Mouse (Mus musculus): ENCODE measurements around the gene Cebpe. TPM values are rescaled to one million over a fixed set of nuclear protein-coding genes. Genes with fewer than 3 reads are reported as not detected.

The Cebpe gene
- polyA plus RNA-seq, 1 experiment from 2014 or later, result 0.17 TPM

DNA sequence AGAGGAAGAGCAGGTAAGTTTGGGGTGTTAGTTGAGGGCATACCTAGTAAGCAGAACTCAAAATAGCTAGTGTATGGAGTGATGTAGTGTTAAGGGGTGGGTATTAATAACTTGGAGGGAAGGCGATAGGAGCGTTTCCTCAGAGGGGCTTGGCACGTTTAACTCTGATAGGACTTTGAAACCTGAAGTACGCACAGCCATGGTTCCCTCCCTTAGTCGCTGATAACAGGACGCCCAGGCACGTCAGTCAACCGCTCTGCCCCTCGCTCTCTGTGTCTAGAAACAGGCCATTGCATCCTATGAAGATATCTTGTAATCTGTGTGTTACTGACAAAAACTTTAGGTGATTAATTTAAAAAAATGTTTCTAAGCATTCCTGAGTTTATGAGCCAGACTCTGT lies 34.1 kb upstream of the Cebpe start:
- no peaks in the 10 kb centered on the region for H3K4me1 ChIP-seq (ENCODE audit: control insufficient read depth, insufficient read depth, low read length)
- H3K27me3 ChIP-seq (ENCODE audit: control insufficient read depth, insufficient read depth, low read length), result no peaks in the 10 kb centered on the region
- no peak overlapping the region for H3K9ac ChIP-seq (replicated peaks; ENCODE audit: low read length)
- no peak overlapping the region for H3K27ac ChIP-seq (replicated peaks; ENCODE audit: low read depth, low read length)
- H3K36me3 ChIP-seq (replicated peaks; ENCODE audit: control insufficient read depth, insufficient read depth, low read depth, low read length), result no peaks in the 10 kb centered on the region
- no peaks in the 10 kb centered on the region for H3K9me3 ChIP-seq (replicated peaks; ENCODE audit: control insufficient read depth, low read length)
- 95% methylated on average over 9 of the region's 9 CpGs for WGBS
- no peak overlapping the region for H3K4me3 ChIP-seq (ENCODE audit: low read depth, low read length)
- DNase-seq (ENCODE audit: low spot score) (no peak), ATAC-seq (replicated peaks; ENCODE audit: insufficient number of reproducible peaks, low FRiP score, low TSS enrichment, low read depth) (no peak)
- no peak overlapping the region for H3K4me2 ChIP-seq (ENCODE audit: low read depth, low read length)

DNA sequence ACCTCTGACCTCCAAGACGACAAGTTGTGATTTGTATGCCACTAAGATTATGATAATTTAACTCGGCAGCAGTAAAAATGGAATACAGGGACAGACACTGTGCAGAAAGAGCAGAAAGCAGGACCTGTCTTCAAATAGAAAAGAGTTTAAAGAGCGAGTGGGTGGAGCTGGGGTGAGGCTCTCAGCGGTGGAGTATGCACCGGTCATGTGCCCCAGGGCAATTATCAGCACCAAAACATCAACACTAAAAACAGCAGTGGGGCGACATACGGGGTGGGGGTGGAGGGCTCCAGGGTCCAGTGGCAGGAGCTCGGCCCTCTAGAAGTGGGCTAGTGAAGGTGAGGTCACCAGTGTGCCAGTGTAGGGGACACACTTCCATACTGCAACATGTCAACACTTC lies 32.5 kb upstream of the Cebpe start:
- no peak overlapping the region for H3K4me2 ChIP-seq (ENCODE audit: low read depth, low read length)
- H3K9ac ChIP-seq (replicated peaks; ENCODE audit: low read length), result no peak overlapping the region
- H3K27me3 ChIP-seq (ENCODE audit: control insufficient read depth, insufficient read depth, low read length), result no peaks in the 10 kb centered on the region
- no peak overlapping the region for H3K27ac ChIP-seq (replicated peaks; ENCODE audit: low read depth, low read length)
- 51% methylated on average over 8 of the region's 8 CpGs for WGBS
- H3K9me3 ChIP-seq (replicated peaks; ENCODE audit: control insufficient read depth, low read length), result no peaks in the 10 kb centered on the region
- DNase-seq (ENCODE audit: low spot score) (no peak), ATAC-seq (replicated peaks; ENCODE audit: insufficient number of reproducible peaks, low FRiP score, low TSS enrichment, low read depth) (no peak)
- no peak overlapping the region for H3K4me3 ChIP-seq (ENCODE audit: low read depth, low read length)
- H3K36me3 ChIP-seq (replicated peaks; ENCODE audit: control insufficient read depth, insufficient read depth, low read depth, low read length), result no peaks in the 10 kb centered on the region
- H3K4me1 ChIP-seq (ENCODE audit: control insufficient read depth, insufficient read depth, low read length), result no peaks in the 10 kb centered on the region

DNA sequence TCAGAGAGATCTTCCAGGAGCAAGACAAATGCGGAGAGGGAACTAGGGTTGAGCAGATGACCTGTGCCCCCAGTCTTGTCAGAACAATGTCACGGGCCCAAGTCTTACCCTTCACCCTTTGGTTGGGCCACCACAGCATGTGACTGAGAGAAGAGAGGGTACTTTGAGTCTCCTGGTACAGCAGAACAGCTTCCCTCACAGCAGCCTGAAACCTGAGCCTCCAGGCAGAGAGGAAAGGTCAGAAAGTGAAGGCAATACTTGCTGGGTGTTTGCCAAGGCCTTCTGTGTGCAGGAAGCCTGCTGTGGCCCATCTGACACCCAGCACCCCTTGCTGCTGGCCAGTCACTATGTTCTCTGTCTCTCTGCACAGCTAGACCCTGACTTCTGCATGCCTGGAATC lies 30.4 kb upstream of the Cebpe start:
- Histone ChIP-seq H3K4me2 (ENCODE audit: low read depth, low read length) (no peak overlapping the region), H3K4me3 (ENCODE audit: low read depth, low read length) (no peak overlapping the region), H3K4me1 (ENCODE audit: control insufficient read depth, insufficient read depth, low read length) (no peaks in the 10 kb centered on the region), H3K9ac (replicated peaks; ENCODE audit: low read length) (no peak overlapping the region), H3K36me3 (replicated peaks; ENCODE audit: control insufficient read depth, insufficient read depth, low read depth, low read length) (no peaks in the 10 kb centered on the region), H3K9me3 (replicated peaks; ENCODE audit: control insufficient read depth, low read length) (no peaks in the 10 kb centered on the region), H3K27me3 (ENCODE audit: control insufficient read depth, insufficient read depth, low read length) (no peaks in the 10 kb centered on the region), H3K27ac (replicated peaks; ENCODE audit: low read depth, low read length) (no peak overlapping the region)
- peak; percentile 21 for DNase-seq (ENCODE audit: low spot score)
- ATAC-seq (replicated peaks; ENCODE audit: insufficient number of reproducible peaks, low FRiP score, low TSS enrichment, low read depth), result no peak
- WGBS, result 64% methylated on average over 2 of the region's 2 CpGs

DNA sequence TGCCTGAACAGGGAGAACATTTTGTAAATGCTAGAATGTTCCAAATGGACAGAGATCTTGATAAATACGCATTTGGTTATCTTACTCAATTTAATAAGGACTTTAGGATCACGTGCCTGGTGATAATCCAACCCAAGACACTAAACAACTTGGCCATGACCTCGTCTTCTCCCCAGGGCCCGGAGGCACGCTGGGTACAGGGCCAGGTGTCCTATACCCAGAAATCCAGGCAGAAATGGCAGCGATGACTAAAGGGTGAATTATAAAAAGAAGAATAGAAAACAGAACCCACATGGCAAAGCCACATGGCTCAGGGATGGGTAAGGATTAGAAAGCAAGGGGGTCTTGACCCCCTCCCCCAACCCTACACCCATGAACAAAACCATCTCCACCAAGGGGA lies 29.7 kb upstream of the Cebpe start:
- WGBS, result 69% methylated on average over 6 of the region's 6 CpGs
- no peak overlapping the region for H3K4me3 ChIP-seq (ENCODE audit: low read depth, low read length)
- H3K27me3 ChIP-seq (ENCODE audit: control insufficient read depth, insufficient read depth, low read length), result no peaks in the 10 kb centered on the region
- H3K9me3 ChIP-seq (replicated peaks; ENCODE audit: control insufficient read depth, low read length), result no peaks in the 10 kb centered on the region
- no peaks in the 10 kb centered on the region for H3K36me3 ChIP-seq (replicated peaks; ENCODE audit: control insufficient read depth, insufficient read depth, low read depth, low read length)
- DNase-seq (ENCODE audit: low spot score) (no peak), ATAC-seq (replicated peaks; ENCODE audit: insufficient number of reproducible peaks, low FRiP score, low TSS enrichment, low read depth) (no peak)
- no peak overlapping the region for H3K9ac ChIP-seq (replicated peaks; ENCODE audit: low read length)
- H3K4me2 ChIP-seq (ENCODE audit: low read depth, low read length), result no peak overlapping the region
- H3K4me1 ChIP-seq (ENCODE audit: control insufficient read depth, insufficient read depth, low read length), result no peaks in the 10 kb centered on the region
- H3K27ac ChIP-seq (replicated peaks; ENCODE audit: low read depth, low read length), result no peak overlapping the region

DNA sequence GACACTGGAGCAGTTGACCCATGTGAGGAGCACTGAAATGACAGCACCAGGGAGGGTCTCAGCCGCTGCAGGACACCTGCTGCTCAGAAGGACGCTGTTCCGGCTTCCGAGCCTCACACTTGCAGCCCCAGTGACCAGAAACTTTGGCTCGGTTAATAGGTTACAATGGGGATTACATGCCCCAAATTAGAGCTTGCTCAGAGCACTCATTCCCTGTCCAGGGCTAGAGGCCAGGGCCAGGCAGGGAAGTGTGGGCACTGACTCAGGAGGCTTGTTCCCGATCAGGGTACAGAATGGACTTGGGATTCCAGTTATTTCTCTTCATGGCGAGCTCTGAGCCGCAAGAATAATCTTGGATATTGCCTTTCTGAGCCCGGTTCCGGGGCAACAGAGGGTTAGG lies 25.7 kb upstream of the Cebpe start:
- ATAC-seq (replicated peaks; ENCODE audit: insufficient number of reproducible peaks, low FRiP score, low TSS enrichment, low read depth), result no peak
- H3K4me3 ChIP-seq (ENCODE audit: low read depth, low read length), result no peak overlapping the region
- no peaks in the 10 kb centered on the region for H3K4me1 ChIP-seq (ENCODE audit: control insufficient read depth, insufficient read depth, low read length)
- H3K9ac ChIP-seq (replicated peaks; ENCODE audit: low read length), result no peak overlapping the region
- no peak overlapping the region for H3K4me2 ChIP-seq (ENCODE audit: low read depth, low read length)
- no peaks in the 10 kb centered on the region for H3K9me3 ChIP-seq (replicated peaks; ENCODE audit: control insufficient read depth, low read length)
- no peak overlapping the region for H3K27ac ChIP-seq (replicated peaks; ENCODE audit: low read depth, low read length)
- H3K27me3 ChIP-seq (ENCODE audit: control insufficient read depth, insufficient read depth, low read length), result no peaks in the 10 kb centered on the region
- DNase-seq (ENCODE audit: low spot score), result no peak
- no peaks in the 10 kb centered on the region for H3K36me3 ChIP-seq (replicated peaks; ENCODE audit: control insufficient read depth, insufficient read depth, low read depth, low read length)
- 82% methylated on average over 10 of the region's 10 CpGs for WGBS

DNA sequence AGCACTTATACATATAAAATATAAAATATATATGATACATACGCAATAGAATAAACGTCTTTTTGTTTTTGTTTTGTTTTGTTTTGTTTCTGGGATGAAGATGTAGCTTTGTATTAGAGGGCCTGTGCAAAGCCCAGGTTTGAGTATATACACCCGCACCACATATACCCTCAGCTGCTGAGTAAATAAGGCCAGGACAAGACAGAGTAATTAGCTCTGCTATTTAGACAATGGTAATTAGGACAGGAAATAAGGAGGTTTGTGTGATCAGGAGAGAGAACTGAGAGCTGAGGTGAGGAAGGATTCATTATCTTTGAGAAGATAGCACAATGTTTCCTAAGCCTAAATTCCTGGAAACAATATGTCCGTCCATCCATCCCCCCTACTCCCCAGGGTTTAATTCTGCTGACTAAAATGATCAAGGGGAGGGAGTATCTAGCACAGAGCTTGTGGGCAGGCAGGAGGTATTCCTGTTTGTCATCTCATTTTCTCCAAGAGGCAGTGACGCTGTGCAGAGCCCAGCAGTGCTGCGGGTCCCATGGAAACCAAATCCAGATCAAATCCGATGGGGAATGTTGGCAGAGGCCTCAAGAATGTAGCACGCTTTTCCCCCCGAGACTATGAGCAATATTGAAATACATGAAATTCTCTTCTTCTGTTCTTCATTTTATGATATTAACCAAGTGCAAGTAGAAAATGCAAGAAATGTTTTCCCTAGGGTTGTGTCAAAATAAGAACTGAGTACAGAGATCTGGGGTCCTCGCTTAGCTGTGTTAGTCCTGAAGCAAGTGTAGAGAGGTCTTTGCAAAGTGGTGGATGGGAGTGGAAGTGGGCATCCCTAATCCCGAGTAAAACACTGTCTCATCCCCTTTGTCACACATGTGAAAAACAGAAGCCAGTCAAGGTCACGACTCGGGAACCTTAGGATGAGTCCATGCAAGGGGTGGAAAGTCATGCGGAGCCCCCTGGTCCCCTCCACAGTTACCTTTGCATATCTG lies 24.9 kb upstream of the Cebpe start:
- Histone ChIP-seq H3K4me3 (ENCODE audit: low read depth, low read length) (no peak overlapping the region), H3K4me2 (ENCODE audit: low read depth, low read length) (no peak overlapping the region), H3K4me1 (ENCODE audit: control insufficient read depth, insufficient read depth, low read length) (no peaks in the 10 kb centered on the region), H3K36me3 (replicated peaks; ENCODE audit: control insufficient read depth, insufficient read depth, low read depth, low read length) (no peaks in the 10 kb centered on the region), H3K27ac (replicated peaks; ENCODE audit: low read depth, low read length) (no peak overlapping the region), H3K9ac (replicated peaks; ENCODE audit: low read length) (no peak overlapping the region), H3K9me3 (replicated peaks; ENCODE audit: control insufficient read depth, low read length) (no peaks in the 10 kb centered on the region), H3K27me3 (ENCODE audit: control insufficient read depth, insufficient read depth, low read length) (no peaks in the 10 kb centered on the region)
- ATAC-seq (replicated peaks; ENCODE audit: insufficient number of reproducible peaks, low FRiP score, low TSS enrichment, low read depth), result no peak
- 61% methylated on average over 14 of the region's 14 CpGs for WGBS
- DNase-seq (ENCODE audit: low spot score), result peak; percentile 22

DNA sequence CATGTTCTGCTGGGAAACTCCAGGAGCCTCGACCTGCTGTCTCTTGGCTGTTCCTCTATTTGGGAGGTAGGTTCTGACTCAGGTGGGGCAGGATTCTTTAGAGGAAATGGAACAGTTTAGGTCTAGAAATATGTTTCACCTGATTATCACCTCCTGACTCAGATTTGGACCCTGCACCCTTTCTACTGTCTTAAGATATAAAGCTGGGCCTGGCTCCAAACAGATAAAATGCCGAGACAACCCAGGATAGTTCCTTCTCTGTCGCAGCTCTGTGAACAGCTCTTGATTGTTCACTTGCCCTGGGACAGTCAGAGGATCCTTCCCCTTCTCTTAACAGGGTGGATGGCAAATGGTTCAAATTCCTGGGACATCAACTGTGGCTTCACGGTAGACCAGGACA lies 23.2 kb upstream of the Cebpe start:
- DNase-seq (ENCODE audit: low spot score), result no peak
- Histone ChIP-seq H3K27me3 (ENCODE audit: control insufficient read depth, insufficient read depth, low read length) (no peaks in the 10 kb centered on the region), H3K4me3 (ENCODE audit: low read depth, low read length) (no peak overlapping the region), H3K27ac (replicated peaks; ENCODE audit: low read depth, low read length) (no peak overlapping the region), H3K9ac (replicated peaks; ENCODE audit: low read length) (no peak overlapping the region), H3K4me2 (ENCODE audit: low read depth, low read length) (no peak overlapping the region), H3K4me1 (ENCODE audit: control insufficient read depth, insufficient read depth, low read length) (no peaks in the 10 kb centered on the region), H3K36me3 (replicated peaks; ENCODE audit: control insufficient read depth, insufficient read depth, low read depth, low read length) (no peaks in the 10 kb centered on the region), H3K9me3 (replicated peaks; ENCODE audit: control insufficient read depth, low read length) (no peaks in the 10 kb centered on the region)
- 77% methylated on average over 4 of the region's 4 CpGs for WGBS
- no peak for ATAC-seq (replicated peaks; ENCODE audit: insufficient number of reproducible peaks, low FRiP score, low TSS enrichment, low read depth)

DNA sequence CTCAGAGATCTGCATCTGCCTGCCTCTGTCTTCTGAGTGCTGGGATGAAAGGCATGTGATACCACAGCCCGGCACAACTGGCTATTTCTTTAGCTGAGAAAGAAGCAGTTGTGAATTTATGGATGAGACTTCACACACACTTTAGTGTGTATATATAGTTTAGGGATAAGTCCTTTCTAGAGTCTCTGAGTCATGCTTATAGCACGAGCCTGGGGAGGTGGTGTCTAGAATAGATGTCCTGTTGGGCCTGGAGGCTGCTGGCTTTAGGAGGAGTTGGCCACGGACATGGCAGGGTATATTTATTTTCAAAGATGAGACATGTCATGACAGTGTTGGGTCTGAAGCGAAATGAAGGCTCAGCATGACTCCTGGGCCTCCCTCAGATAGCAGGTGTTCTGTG lies 22.0 kb upstream of the Cebpe start:
- Histone ChIP-seq H3K9ac (replicated peaks; ENCODE audit: low read length) (no peak overlapping the region), H3K27ac (replicated peaks; ENCODE audit: low read depth, low read length) (no peak overlapping the region), H3K4me2 (ENCODE audit: low read depth, low read length) (no peak overlapping the region), H3K4me1 (ENCODE audit: control insufficient read depth, insufficient read depth, low read length) (no peaks in the 10 kb centered on the region), H3K4me3 (ENCODE audit: low read depth, low read length) (no peak overlapping the region), H3K9me3 (replicated peaks; ENCODE audit: control insufficient read depth, low read length) (no peaks in the 10 kb centered on the region), H3K27me3 (ENCODE audit: control insufficient read depth, insufficient read depth, low read length) (no peaks in the 10 kb centered on the region), H3K36me3 (replicated peaks; ENCODE audit: control insufficient read depth, insufficient read depth, low read depth, low read length) (no peaks in the 10 kb centered on the region)
- DNase-seq (ENCODE audit: low spot score) (no peak), ATAC-seq (replicated peaks; ENCODE audit: insufficient number of reproducible peaks, low FRiP score, low TSS enrichment, low read depth) (no peak)
- WGBS, result 82% methylated on average over 4 of the region's 4 CpGs
